11 mouse cellular contexts compared by ENCODE assay signal in the genomic region with DNA sequence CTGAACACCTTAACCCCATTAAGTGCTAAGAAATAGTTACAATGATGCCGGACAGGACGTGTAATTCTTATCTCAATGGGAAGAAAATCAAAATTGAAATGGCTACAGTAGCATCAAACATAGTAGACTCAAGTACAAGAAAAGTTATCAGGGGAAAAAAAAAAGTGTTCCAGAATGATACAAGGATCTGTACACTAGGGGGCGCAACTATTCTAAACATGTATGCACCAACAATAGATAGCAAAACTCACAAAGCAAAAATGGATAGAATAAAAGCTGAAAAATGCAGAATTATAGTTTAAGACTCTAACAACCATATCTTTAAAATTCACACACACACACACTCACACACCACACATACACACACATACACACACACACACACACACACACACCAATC.
DNase-seq lines count a peak whose midpoint lies in the region; ATAC-seq and TF ChIP-seq lines count a peak whose summit lies in the region.
"Had no signal": no experiment of that assay in that cellular context is flagged by ENCODE, and none has a peak within 500 bp of the region (broad histone marks: within the 10 kb centered on the region; RNA-seq: fewer than 3 reads in every experiment).

No protein-coding gene starts in this region.

- peak; percentile 55 for TF ChIP-seq CTCF in midbrain, postnatal 0 days (IDR thresholded peaks at IDR 0.05)
- TF ChIP-seq CTCF in stomach, postnatal 0 days (IDR thresholded peaks at IDR 0.05; ENCODE audit: low read depth) = peak; percentile 51

- no peak overlapping the region for H3K9ac ChIP-seq in hindbrain, embryonic 11.5 days (ENCODE audit: low read depth, low read length)
- no peak overlapping the region for H3K9ac ChIP-seq in hindbrain, embryonic 14.5 days
- no peak overlapping the region for H3K9ac ChIP-seq in midbrain, postnatal 0 days (replicated peaks; ENCODE audit: low read length, poor library complexity, severe bottlenecking)
- H3K9ac ChIP-seq in midbrain, embryonic 11.5 days (ENCODE audit: low read length) = no peak overlapping the region
- H3K9ac ChIP-seq in stomach, postnatal 0 days (ENCODE audit: low read length) = no peak overlapping the region
- H3K9ac ChIP-seq: heart, embryonic 12.5 days had no signal

- no peaks in the 10 kb centered on the region for H3K36me3 ChIP-seq in hindbrain, embryonic 11.5 days (ENCODE audit: control insufficient read depth, insufficient read depth, low read length)
- H3K36me3 ChIP-seq in hindbrain, embryonic 14.5 days (replicated peaks; ENCODE audit: control insufficient read depth, insufficient read depth) = no peaks in the 10 kb centered on the region
- no peaks in the 10 kb centered on the region for H3K36me3 ChIP-seq in midbrain, postnatal 0 days (ENCODE audit: insufficient read depth, low read length)
- H3K36me3 ChIP-seq in midbrain, embryonic 11.5 days (ENCODE audit: control insufficient read depth, insufficient read depth, low read length) = no peaks in the 10 kb centered on the region
- H3K36me3 ChIP-seq in stomach, postnatal 0 days (ENCODE audit: control insufficient read depth, insufficient read depth, low read length) = no peaks in the 10 kb centered on the region
- H3K36me3 ChIP-seq: heart, embryonic 12.5 days had no signal

- H3K27me3 ChIP-seq in hindbrain, embryonic 11.5 days (ENCODE audit: control insufficient read depth, insufficient read depth, low read length) = no peaks in the 10 kb centered on the region
- H3K27me3 ChIP-seq in hindbrain, embryonic 14.5 days (ENCODE audit: control insufficient read depth, insufficient read depth, low read length) = no peaks in the 10 kb centered on the region
- no peaks in the 10 kb centered on the region for H3K27me3 ChIP-seq in midbrain, postnatal 0 days (ENCODE audit: insufficient read depth, low read length)
- H3K27me3 ChIP-seq in midbrain, embryonic 11.5 days (ENCODE audit: control insufficient read depth, insufficient read depth, low read length) = no peaks in the 10 kb centered on the region
- H3K27me3 ChIP-seq in stomach, postnatal 0 days (ENCODE audit: control insufficient read depth, insufficient read depth, low read length) = no peaks in the 10 kb centered on the region
- H3K27me3 ChIP-seq: heart, embryonic 12.5 days had no signal

- H3K4me1 ChIP-seq in hindbrain, embryonic 11.5 days (replicated peaks; ENCODE audit: control insufficient read depth, insufficient read depth, low read length) = no peaks in the 10 kb centered on the region
- no peaks in the 10 kb centered on the region; the same call in 1 of the 2 replicates for H3K4me1 ChIP-seq in hindbrain, embryonic 14.5 days (replicated peaks; ENCODE audit: control insufficient read depth, insufficient read depth, low read length)
- no peaks in the 10 kb centered on the region for H3K4me1 ChIP-seq in midbrain, postnatal 0 days (ENCODE audit: insufficient read depth, low read length)
- peaks cover 3% of the 10 kb centered on the region; the same call in 1 of the 2 replicates for H3K4me1 ChIP-seq in midbrain, embryonic 11.5 days (ENCODE audit: control insufficient read depth, insufficient read depth, low read length)
- H3K4me1 ChIP-seq in stomach, postnatal 0 days (replicated peaks; ENCODE audit: control insufficient read depth, insufficient read depth) = 0 out of 2 replicates have a peak, but pooled peaks cover 2% of the 10 kb centered on the region

- H3K9me3 ChIP-seq in hindbrain, embryonic 11.5 days (ENCODE audit: control insufficient read depth, low read length) = no peaks in the 10 kb centered on the region
- no peaks in the 10 kb centered on the region for H3K9me3 ChIP-seq in hindbrain, embryonic 14.5 days (ENCODE audit: control insufficient read depth, low read length)
- no peaks in the 10 kb centered on the region for H3K9me3 ChIP-seq in midbrain, postnatal 0 days (ENCODE audit: low read length)
- no peaks in the 10 kb centered on the region for H3K9me3 ChIP-seq in midbrain, embryonic 11.5 days (ENCODE audit: control insufficient read depth, low read length)
- no peaks in the 10 kb centered on the region for H3K9me3 ChIP-seq in stomach, postnatal 0 days (ENCODE audit: control insufficient read depth, low read length)
- H3K9me3 ChIP-seq: heart, embryonic 12.5 days had no signal

- H3K4me3 ChIP-seq in hindbrain, embryonic 11.5 days (ENCODE audit: low read depth, low read length) = no peak overlapping the region
- no peak overlapping the region for H3K4me3 ChIP-seq in hindbrain, embryonic 14.5 days (replicated peaks; ENCODE audit: low read length)
- H3K4me3 ChIP-seq in midbrain, postnatal 0 days (ENCODE audit: low read depth, low read length) = no peak overlapping the region
- H3K4me3 ChIP-seq in midbrain, embryonic 11.5 days (ENCODE audit: low read depth, low read length) = no peak overlapping the region
- H3K4me3 ChIP-seq in stomach, postnatal 0 days (ENCODE audit: low read depth, low read length) = no peak overlapping the region
- H3K4me3 ChIP-seq: heart, embryonic 12.5 days had no signal

- ATAC-seq in hindbrain, embryonic 11.5 days (ENCODE audit: low FRiP score) = no peak
- ATAC-seq in hindbrain, embryonic 14.5 days (ENCODE audit: low FRiP score) = no peak
- ATAC-seq in midbrain, postnatal 0 days (ENCODE audit: low FRiP score) = no peak
- ATAC-seq in midbrain, embryonic 11.5 days (ENCODE audit: low FRiP score) = no peak
- no peak for ATAC-seq in stomach, postnatal 0 days (ENCODE audit: low FRiP score, low TSS enrichment)
- ATAC-seq in megakaryocyte-erythroid progenitor cell, adult 5-6 weeks (replicated peaks; ENCODE audit: low FRiP score, low TSS enrichment, poor library complexity, severe bottlenecking) = no peak

- H3K4me2 ChIP-seq in hindbrain, embryonic 11.5 days (replicated peaks; ENCODE audit: low read depth, low read length) = no peak overlapping the region
- H3K4me2 ChIP-seq in hindbrain, embryonic 14.5 days (replicated peaks) = no peak overlapping the region
- no peak overlapping the region for H3K4me2 ChIP-seq in midbrain, postnatal 0 days (ENCODE audit: low read depth, low read length, poor library complexity, severe bottlenecking)
- no peak overlapping the region for H3K4me2 ChIP-seq in midbrain, embryonic 11.5 days
- no peak overlapping the region for H3K4me2 ChIP-seq in stomach, postnatal 0 days (replicated peaks; ENCODE audit: low read depth)
- H3K4me2 ChIP-seq: heart, embryonic 12.5 days had no signal

- H3K27ac ChIP-seq in hindbrain, embryonic 11.5 days (ENCODE audit: low read depth, low read length) = no peak overlapping the region
- no peak overlapping the region for H3K27ac ChIP-seq in hindbrain, embryonic 14.5 days
- no peak overlapping the region for H3K27ac ChIP-seq in midbrain, postnatal 0 days (ENCODE audit: low read depth, low read length)
- H3K27ac ChIP-seq in midbrain, embryonic 11.5 days (ENCODE audit: low read depth, low read length) = no peak overlapping the region
- H3K27ac ChIP-seq in stomach, postnatal 0 days (replicated peaks) = no peak overlapping the region

- peak; percentile 64 for DNase-seq in hindbrain, embryonic 11.5 days (ENCODE audit: low spot score)
- DNase-seq in hindbrain, embryonic 14.5 days (ENCODE audit: low spot score) = no peak
- DNase-seq in midbrain, postnatal 0 days (ENCODE audit: low spot score) = peak; percentile 53
- no peak for DNase-seq in midbrain, embryonic 11.5 days (ENCODE audit: low spot score, missing footprints)
- peak; percentile 56 for DNase-seq in NIH3T3 (ENCODE audit: low read depth)
- no peak for DNase-seq in stomach, postnatal 0 days (ENCODE audit: low spot score)
- no peak for DNase-seq in gastrocnemius, postnatal 4 days (ENCODE audit: low spot score in 2 of 2)
- DNase-seq: cerebellum, adult 9-10 months; thymus, adult 18-20 months had no signal

- WGBS in hindbrain, embryonic 11.5 days = 44% methylated on average over 3 of the region's 3 CpGs
- WGBS in hindbrain, embryonic 14.5 days = 52% methylated on average over 3 of the region's 3 CpGs
- WGBS in midbrain, postnatal 0 days = 64% methylated on average over 3 of the region's 3 CpGs
- WGBS in midbrain, embryonic 11.5 days = 50% methylated on average over 3 of the region's 3 CpGs
- 43% methylated on average over 3 of the region's 3 CpGs for WGBS in stomach, postnatal 0 days

- TF ChIP-seq EP300 in stomach, postnatal 0 days (optimal IDR thresholded peaks at IDR 0.05) = no peak

Comparison
In these comparisons a context has a peak if more than half of its experiments do, and no peak if none do; other contexts are left out.
1. DNase-seq: peak in hindbrain, embryonic 11.5 days (single experiment), midbrain, postnatal 0 days (single experiment) and NIH3T3 (single experiment); none in hindbrain, embryonic 14.5 days (single experiment), midbrain, embryonic 11.5 days (single experiment), stomach, postnatal 0 days (single experiment) and gastrocnemius, postnatal 4 days (0 of 2).